Mouse (Mus musculus) small intestine, adult 2 months (tissue): ENCODE data around the gene Gpc6.

ENCODE experiments used
- CTCF ChIP-seq: fragments of 200-500 bp; IDR thresholded peaks from 2 replicates; pipeline ENCODE4 v1.5.1; 2012; ENCODE audit warnings: low read depth, mild to moderate bottlenecking, control low read depth, inconsistent platforms, low read length, moderate library complexity, mixed read lengths; ENCODE audit not compliant: insufficient replicate concordance, insufficient read length; ENCODE audit errors: extremely low read depth
- POLR2A ChIP-seq: fragments of 200-500 bp; IDR thresholded peaks from 2 replicates; pipeline ENCODE4 v1.6.1; 2012; ENCODE audit warnings: low read depth, mild to moderate bottlenecking, control low read depth, inconsistent platforms, low read length, moderate library complexity

- no peak for TF ChIP-seq CTCF
- TF ChIP-seq POLR2A = no peak
These were observed 305.4 kb downstream of the Gpc6 start for GRCm38 (mm10) chr14:117230476-117230875.
